Mouse (Mus musculus) intestine, embryonic 14.5 days (tissue): Measurements from ENCODE around the gene 4930590J08Rik. TPM values are rescaled to one million over a fixed set of nuclear protein-coding genes. Genes with fewer than 3 reads are reported as not detected.

Source experiments
- ATAC-seq: fragments of 200-750 bp; cut with Nextera tagmentation; replicated peaks from 2 replicates; pipeline ENCODE4 v1.8.0; 2017; ENCODE audit warnings: low read depth, moderate number of reproducible peaks, moderate TSS enrichment, moderate library complexity; ENCODE audit not compliant: low FRiP score, low TSS enrichment
- DNase-seq: peaks from one replicate; pipeline ENCODE4 v3.0.0-alpha.2; 2018; ENCODE audit warnings: low spot score
- H3K27ac ChIP-seq: fragments of 300-500 bp; sonication (generic); 2 replicates; pipeline ENCODE4 v1.5.1; 2014; ENCODE audit warnings: low read depth, mild to moderate bottlenecking, control low read depth
- H3K27me3 ChIP-seq: fragments of 300-500 bp; sonication (generic); replicated peaks from 2 replicates; pipeline ENCODE4 v1.6.1; 2014; ENCODE audit warnings: low read length, control low read depth; ENCODE audit not compliant: control insufficient read depth, insufficient read depth
- H3K36me3 ChIP-seq: fragments of 300-500 bp; sonication (generic); 2 replicates; pipeline ENCODE4 v1.6.1; 2014; ENCODE audit warnings: low read length, control low read depth; ENCODE audit not compliant: control insufficient read depth, insufficient read depth
- H3K4me1 ChIP-seq: fragments of 300-500 bp; sonication (generic); replicated peaks from 2 replicates; pipeline ENCODE4 v1.6.1; 2014; ENCODE audit warnings: low read length, control low read depth, mixed read lengths; ENCODE audit not compliant: control insufficient read depth, insufficient read depth
- H3K4me2 ChIP-seq: fragments of 300-500 bp; sonication (generic); 2 replicates; pipeline ENCODE4 v1.6.1; 2014; ENCODE audit warnings: low read length
- H3K4me3 ChIP-seq: fragments of 300-500 bp; sonication (generic); 2 replicates; pipeline ENCODE4 v1.5.1; 2014; ENCODE audit warnings: low read depth, low read length, control low read depth, mixed read lengths
- H3K9ac ChIP-seq: fragments of 300-500 bp; sonication (generic); 2 replicates; pipeline ENCODE4 v1.6.1; 2014; ENCODE audit warnings: mild to moderate bottlenecking, low read length
- H3K9me3 ChIP-seq: fragments of 300-500 bp; sonication (generic); 2 replicates; pipeline ENCODE4 v1.6.1; 2016; ENCODE audit warnings: low read length, control low read depth; ENCODE audit not compliant: control insufficient read depth
- WGBS: fragments of 180-500 bp; shearing (Covaris S2); extraction: QIAGEN DNeasy Blood & Tissue Kit; methylation state at CpG from one replicate; pipeline ENCODE4 v1.1.7; 2014; 5-methylcytosine and 5-hydroxymethylcytosine counted together
- polyA plus RNA-seq: library from polyadenylated mRNA; unstranded; fragments of >200 nt; fragmentation: Nextera tagmentation; extraction: Ambion mirVana; gene quantifications from 2 replicates; pipeline ENCODE4 v1.2.1, GENCODE M21; 2014

4930590J08Rik gene
- polyA plus RNA-seq, 1 experiment from 2014 or later, result 0.37 TPM

GRCm38 (mm10) chr6:91889255-91889906, 13.2 kb upstream of the 4930590J08Rik start:
- ATAC-seq, result no peak
- Histone ChIP-seq H3K4me3 (no peak overlapping the region), H3K36me3 (peaks cover 92% of the 10 kb centered on the region), H3K4me1 (no peaks in the 10 kb centered on the region), H3K4me2 (no peak overlapping the region), H3K27ac (no peak overlapping the region), H3K9me3 (no peaks in the 10 kb centered on the region), H3K9ac (no peak overlapping the region), H3K27me3 (no peaks in the 10 kb centered on the region)
- DNase-seq, result no peak
- 69% methylated on average over 3 of the region's 3 CpGs for WGBS

- Histone ChIP-seq H3K36me3 (peaks cover 93% of the 10 kb centered on the region), H3K27ac (no peak overlapping the region), H3K27me3 (no peaks in the 10 kb centered on the region), H3K4me2 (no peak overlapping the region), H3K9ac (no peak overlapping the region), H3K4me1 (no peaks in the 10 kb centered on the region), H3K9me3 (no peaks in the 10 kb centered on the region), H3K4me3 (no peak overlapping the region)
- no peak for ATAC-seq
- no peak for DNase-seq
- 90% methylated on average over 5 of the region's 5 CpGs for WGBS
Observed at GRCm38 (mm10) chr6:91890615-91891014, 12.0 kb upstream of the 4930590J08Rik start.

GRCm38 (mm10) chr6:91891776-91892175, 10.8 kb upstream of the 4930590J08Rik start:
- no peak for ATAC-seq
- DNase-seq, result no peak
- no peaks in the 10 kb centered on the region for H3K4me1 ChIP-seq
- 84% methylated on average over 2 of the region's 2 CpGs for WGBS
- no peak overlapping the region for H3K9ac ChIP-seq
- no peak overlapping the region for H3K4me2 ChIP-seq
- no peak overlapping the region for H3K4me3 ChIP-seq
- peaks cover 91% of the 10 kb centered on the region for H3K36me3 ChIP-seq
- no peaks in the 10 kb centered on the region for H3K27me3 ChIP-seq
- no peak overlapping the region for H3K27ac ChIP-seq
- no peaks in the 10 kb centered on the region for H3K9me3 ChIP-seq

GRCm38 (mm10) chr6:91896783-91897182, 5.8 kb upstream of the 4930590J08Rik start:
- no peak for DNase-seq
- H3K4me1 ChIP-seq, result no peaks in the 10 kb centered on the region
- H3K4me3 ChIP-seq, result no peak overlapping the region
- peaks cover 93% of the 10 kb centered on the region for H3K36me3 ChIP-seq
- no peak for ATAC-seq
- no peaks in the 10 kb centered on the region for H3K27me3 ChIP-seq
- no peak overlapping the region for H3K4me2 ChIP-seq
- H3K9me3 ChIP-seq, result no peaks in the 10 kb centered on the region
- WGBS, result 96% methylated on average over 3 of the region's 3 CpGs
- H3K27ac ChIP-seq, result no peak overlapping the region
- no peak overlapping the region for H3K9ac ChIP-seq

DNA sequence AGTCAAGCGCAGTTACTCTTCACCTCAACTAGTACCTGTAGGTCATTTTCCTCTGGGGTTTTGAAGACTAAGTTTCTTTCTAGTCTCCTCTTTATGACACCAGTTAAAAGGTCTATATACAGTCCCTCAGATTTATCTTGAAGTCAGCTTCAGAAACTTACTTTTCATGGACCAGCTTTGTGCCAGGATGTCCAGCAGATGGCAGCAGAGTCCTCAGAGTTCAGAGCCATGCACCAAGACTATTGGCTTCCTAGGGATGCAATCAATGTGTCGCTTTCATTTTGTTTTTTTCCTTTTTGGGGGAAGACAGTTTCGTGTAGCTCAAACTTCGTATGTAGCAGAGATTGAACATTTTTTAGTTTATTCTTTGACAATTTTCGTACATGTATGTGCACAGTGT, 1.1 kb upstream of the 4930590J08Rik start:
- ATAC-seq (peak; percentile 68; the same call in 1 of the 2 replicates), DNase-seq (peak; percentile 86)
- 45% methylated on average over 5 of the region's 5 CpGs for WGBS
- H3K27me3 ChIP-seq, result no peaks in the 10 kb centered on the region
- no peaks in the 10 kb centered on the region for H3K9me3 ChIP-seq
- H3K9ac ChIP-seq, result no peak overlapping the region
- no peak overlapping the region for H3K4me3 ChIP-seq
- H3K4me2 ChIP-seq, result no peak overlapping the region
- no peak overlapping the region for H3K27ac ChIP-seq
- H3K36me3 ChIP-seq, result peaks cover 53% of the 10 kb centered on the region
- H3K4me1 ChIP-seq, result no peaks in the 10 kb centered on the region

DNA sequence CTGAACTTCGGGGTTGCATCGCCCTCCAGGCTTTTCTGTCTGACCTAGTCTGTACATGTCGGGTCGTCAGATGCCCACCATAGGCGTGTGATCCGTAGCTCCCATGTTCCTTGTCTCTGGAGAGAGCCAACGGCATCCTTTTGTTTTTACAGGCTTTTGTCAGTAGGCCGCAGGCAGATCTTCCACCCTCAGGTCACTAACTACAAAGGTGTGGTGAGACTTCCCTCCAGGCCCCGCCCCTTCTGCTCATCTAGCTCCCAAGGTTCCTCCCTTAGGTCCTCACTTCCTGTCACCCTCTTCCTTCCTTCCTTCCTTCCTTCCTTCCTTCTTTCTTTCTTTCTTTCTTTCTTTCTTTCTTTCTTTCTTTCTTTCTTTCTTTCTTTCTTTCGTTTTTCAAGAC, 11.4 kb downstream of the 4930590J08Rik start:
- Histone ChIP-seq H3K36me3 (no peaks in the 10 kb centered on the region), H3K4me3 (no peak overlapping the region), H3K27me3 (no peaks in the 10 kb centered on the region), H3K4me2 (no peak overlapping the region), H3K4me1 (no peaks in the 10 kb centered on the region), H3K9ac (no peak overlapping the region), H3K27ac (no peak overlapping the region), H3K9me3 (no peaks in the 10 kb centered on the region)
- no peak for ATAC-seq
- 87% methylated on average over 10 of the region's 10 CpGs for WGBS
- DNase-seq, result no peak

DNA sequence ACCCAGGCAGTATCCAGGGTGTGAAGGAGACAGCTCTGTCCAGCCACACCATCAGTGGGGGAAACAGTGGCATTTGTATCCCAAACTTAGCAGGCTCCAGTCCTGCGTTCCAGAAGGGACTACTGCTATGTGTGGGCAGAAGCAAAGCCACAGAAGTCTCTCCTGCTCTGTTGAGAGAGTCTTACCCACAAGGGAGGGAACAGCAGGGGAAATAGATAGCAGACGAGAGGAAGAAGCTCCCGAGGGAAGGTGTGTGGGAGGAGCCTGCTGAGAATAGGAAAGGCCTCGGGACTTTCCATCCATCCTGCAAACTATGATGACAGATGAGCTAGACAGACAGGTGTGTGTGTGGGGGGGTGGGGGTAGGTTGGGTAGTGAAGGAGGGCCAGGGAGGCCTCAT, 14.7 kb downstream of the 4930590J08Rik start:
- Histone ChIP-seq H3K4me2 (no peak overlapping the region), H3K4me3 (no peak overlapping the region), H3K9me3 (no peaks in the 10 kb centered on the region), H3K27me3 (no peaks in the 10 kb centered on the region), H3K36me3 (no peaks in the 10 kb centered on the region), H3K9ac (no peak overlapping the region), H3K4me1 (no peaks in the 10 kb centered on the region), H3K27ac (no peak overlapping the region)
- WGBS, result 29% methylated on average over 4 of the region's 4 CpGs
- DNase-seq (no peak), ATAC-seq (no peak)

DNA sequence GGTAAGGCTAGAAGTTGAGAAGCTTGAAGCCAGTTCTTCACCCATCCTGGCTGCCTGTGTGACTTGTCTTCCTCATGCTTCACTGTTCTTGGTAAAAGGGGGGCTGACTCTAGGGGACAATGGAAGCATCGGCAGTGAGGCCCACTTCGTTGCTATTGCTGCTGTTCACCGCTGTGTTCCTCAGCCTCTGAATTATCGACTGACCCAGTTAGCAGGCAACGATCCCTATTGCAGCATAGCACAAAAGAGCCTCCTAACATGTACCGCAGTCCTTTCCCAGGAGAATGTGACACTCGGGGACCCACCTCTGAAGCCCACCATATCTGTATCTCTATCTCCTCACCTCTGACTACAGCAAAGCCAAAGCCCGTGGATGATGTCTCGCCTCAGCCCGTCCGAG, 15.1 kb downstream of the 4930590J08Rik start:
- Histone ChIP-seq H3K27me3 (no peaks in the 10 kb centered on the region), H3K36me3 (no peaks in the 10 kb centered on the region), H3K9ac (no peak overlapping the region), H3K4me2 (no peak overlapping the region), H3K4me3 (no peak overlapping the region), H3K9me3 (no peaks in the 10 kb centered on the region), H3K27ac (no peak overlapping the region), H3K4me1 (no peaks in the 10 kb centered on the region)
- ATAC-seq (no peak), DNase-seq (no peak)
- WGBS, result 88% methylated on average over 11 of the region's 11 CpGs

DNA sequence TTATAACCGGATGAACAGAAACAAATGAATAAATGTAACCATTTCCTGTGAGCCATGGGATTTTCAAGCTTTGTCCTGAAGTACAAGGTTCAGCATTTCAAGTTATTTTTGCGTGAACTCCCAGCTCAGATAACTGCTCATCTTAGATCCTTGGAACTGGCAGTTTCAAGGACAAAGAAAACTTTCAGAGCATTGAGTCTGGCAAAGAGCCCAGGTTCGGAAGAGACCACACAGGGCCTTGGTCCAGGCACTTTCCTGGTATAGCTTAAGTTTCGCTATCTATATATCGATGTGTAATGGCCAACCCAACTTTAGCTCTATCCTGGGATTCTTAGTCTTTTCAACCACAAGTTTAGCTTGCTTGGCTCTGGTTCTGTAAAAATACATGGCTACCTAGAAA, 28.6 kb downstream of the 4930590J08Rik start:
- ATAC-seq, result no peak
- 54% methylated on average over 5 of the region's 5 CpGs for WGBS
- Histone ChIP-seq H3K9me3 (no peaks in the 10 kb centered on the region), H3K4me2 (no peak overlapping the region), H3K9ac (no peak overlapping the region), H3K27ac (no peak overlapping the region), H3K4me3 (no peak overlapping the region), H3K4me1 (peaks cover 4% of the 10 kb centered on the region; the same call in 1 of the 2 replicates), H3K36me3 (no peaks in the 10 kb centered on the region), H3K27me3 (no peaks in the 10 kb centered on the region)
- no peak for DNase-seq
